In genomic region chr4:109977148-109978067, GRCm38 (mm10) we compare ENCODE assay signal across 7 mouse cellular contexts. TPM values are rescaled to one million over a fixed set of nuclear protein-coding genes. Genes with fewer than 3 reads are reported as not detected.
A peak's percentile ranks its signal among the peaks of the same experiment; 100 is the strongest.
DNase-seq lines count a peak whose midpoint lies in the region; ATAC-seq and TF ChIP-seq lines count a peak whose summit lies in the region.

Dmrta2 (plus strand) TSS chr4:109978053.

- no peaks in the 10 kb centered on the region for H3K36me3 ChIP-seq in heart, embryonic 16.5 days (ENCODE audit: control insufficient read depth, insufficient read depth)
- H3K36me3 ChIP-seq in liver, embryonic 12.5 days, result no peaks in the 10 kb centered on the region
- H3K36me3 ChIP-seq in stomach, embryonic 14.5 days (ENCODE audit: control insufficient read depth, insufficient read depth, low read length), result no peaks in the 10 kb centered on the region

- H3K4me2 ChIP-seq in heart, embryonic 16.5 days (ENCODE audit: low read depth, low read length), result peak within 1 kb of the TSS; percentile 80
- peak within 1 kb of the TSS; percentile 48 for H3K4me2 ChIP-seq in liver, embryonic 12.5 days
- H3K4me2 ChIP-seq in stomach, embryonic 14.5 days (replicated peaks; ENCODE audit: low read depth, low read length), result peak within 1 kb of the TSS; percentile 51

- WGBS in heart, embryonic 16.5 days, result 1% methylated on average over 64 of the region's 64 CpGs
- WGBS in liver, embryonic 12.5 days (ENCODE audit: insufficient replicate concordance), result 2% methylated on average over 63 of the region's 64 CpGs
- WGBS in stomach, embryonic 14.5 days, result under 1% methylated on average over 64 of the region's 64 CpGs

- H3K4me3 ChIP-seq in left cerebral cortex, adult 2 months, result peak within 1 kb of the TSS; percentile 41
- peak within 1 kb of the TSS; percentile 6 for H3K4me3 ChIP-seq in cortical plate, adult 2 months (ENCODE audit: insufficient read depth, low read length)
- H3K4me3 ChIP-seq in heart, embryonic 16.5 days (ENCODE audit: low read length), result peak within 1 kb of the TSS; percentile 53
- H3K4me3 ChIP-seq in liver, embryonic 12.5 days, result peak within 1 kb of the TSS; percentile 39
- H3K4me3 ChIP-seq in stomach, embryonic 14.5 days (ENCODE audit: low read depth, low read length), result peak within 1 kb of the TSS; percentile 31

- intact Hi-C loops in left cerebral cortex, adult 2 months (cut with DNase I), result no loop called here

- H3K9ac ChIP-seq in heart, embryonic 16.5 days (ENCODE audit: low read length), result peak within 1 kb of the TSS; percentile 47; the same call in 1 of the 2 replicates
- H3K9ac ChIP-seq in liver, embryonic 12.5 days, result no peak within 1 kb of the TSS
- H3K9ac ChIP-seq in stomach, embryonic 14.5 days (replicated peaks; ENCODE audit: low read depth, low read length), result no peak within 1 kb of the TSS

- peaks cover 4% of the 10 kb centered on the region; the same call in 1 of the 2 replicates for H3K9me3 ChIP-seq in heart, embryonic 16.5 days (replicated peaks; ENCODE audit: control insufficient read depth, low read length)
- H3K9me3 ChIP-seq in liver, embryonic 12.5 days (replicated peaks), result no peaks in the 10 kb centered on the region
- H3K9me3 ChIP-seq in stomach, embryonic 14.5 days (ENCODE audit: control insufficient read depth, low read depth, low read length), result peaks cover 4% of the 10 kb centered on the region; the same call in 1 of the 2 replicates

- no peak within 1 kb of the TSS for H3K27ac ChIP-seq in left cerebral cortex, adult 2 months
- H3K27ac ChIP-seq in cortical plate, adult 2 months (ENCODE audit: insufficient read depth, low read length), result no peak within 1 kb of the TSS
- no peak within 1 kb of the TSS for H3K27ac ChIP-seq in heart, embryonic 16.5 days (ENCODE audit: low read length)
- no peak within 1 kb of the TSS for H3K27ac ChIP-seq in liver, embryonic 12.5 days
- H3K27ac ChIP-seq in stomach, embryonic 14.5 days (ENCODE audit: low read length), result no peak within 1 kb of the TSS

- DNase-seq in left cerebral cortex, adult 2 months (ENCODE audit: extremely low spot score in 1 of 2, low spot score in 2 of 2), result no peak
- no peak for DNase-seq in left cerebral cortex, adult 11 months (ENCODE audit: low spot score)

- no peak for TF ChIP-seq CTCF in left cerebral cortex, adult 2 months (IDR thresholded peaks at IDR 0.05)
- TF ChIP-seq CTCF in cortical plate, adult 2 months (IDR thresholded peaks at IDR 0.05; ENCODE audit: extremely low read depth, insufficient read depth, low read length), result no peak

- ATAC-seq in heart, embryonic 16.5 days (replicated peaks; ENCODE audit: extremely low read depth, insufficient read depth, low FRiP score), result peak; percentile 21
- ATAC-seq in liver, embryonic 12.5 days, result 0 out of 2 replicates have a peak, but pooled peaks have one; percentile 3
- peak; percentile 65 for ATAC-seq in stomach, embryonic 14.5 days (ENCODE audit: insufficient number of reproducible peaks, insufficient read depth, low FRiP score, low read depth)
- no peak for ATAC-seq in megakaryocyte progenitor cell, adult 5-6 weeks (replicated peaks; ENCODE audit: poor library complexity)

- H3K4me1 ChIP-seq in cortical plate, adult 2 months (ENCODE audit: control insufficient read depth, insufficient read depth, low read length), result no peaks in the 10 kb centered on the region
- peaks cover 21% of the 10 kb centered on the region for H3K4me1 ChIP-seq in heart, embryonic 16.5 days (ENCODE audit: control insufficient read depth, insufficient read depth, low read length)
- H3K4me1 ChIP-seq in liver, embryonic 12.5 days, result peaks cover 28% of the 10 kb centered on the region
- H3K4me1 ChIP-seq in stomach, embryonic 14.5 days (ENCODE audit: control insufficient read depth, insufficient read depth, low read length), result peaks cover 6% of the 10 kb centered on the region

- peaks cover 87% of the 10 kb centered on the region for H3K27me3 ChIP-seq in heart, embryonic 16.5 days (ENCODE audit: control insufficient read depth, insufficient read depth, low read length)
- H3K27me3 ChIP-seq in liver, embryonic 12.5 days (replicated peaks), result peaks cover 98% of the 10 kb centered on the region
- H3K27me3 ChIP-seq in stomach, embryonic 14.5 days (ENCODE audit: control insufficient read depth, insufficient read depth, low read length), result peaks cover 88% of the 10 kb centered on the region

- TF ChIP-seq POLR2A in cortical plate, adult 2 months (IDR thresholded peaks at IDR 0.05; ENCODE audit: extremely low read depth, insufficient read depth, low read length), result no peak

RNA-seq across cellular contexts. Expression of gene Dmrta2, which starts in this region (rescaled TPM):
- total RNA-seq in left cerebral cortex, adult 2 months (2021), result 1 to 10 TPM; 2.2 to 2.6 TPM
- 2.9 and 3.1 TPM in 2 replicates for polyA plus RNA-seq in cortical plate, adult 2 months (2012; rRNA removed)
- polyA plus RNA-seq in heart, embryonic 16.5 days (2015; fragmentation: Nextera tagmentation; extraction: Ambion mirVana), result 0.04 TPM in 1 of 2 replicates, not detected in the other
- polyA plus RNA-seq in liver, embryonic 12.5 days (2016; fragmentation: Nextera tagmentation; extraction: Ambion mirVana), result 0.05 TPM in 2 replicates
- polyA plus RNA-seq in stomach, embryonic 14.5 days (2014; fragmentation: Nextera tagmentation; extraction: Ambion mirVana), result 0.16 TPM in 1 of 2 replicates, not detected in the other
- total RNA-seq in megakaryocyte progenitor cell, adult 5-6 weeks (2015), result not detected in 2 replicates
- total RNA-seq in megakaryocyte progenitor cell, adult 5-6 weeks (2017), result not detected in 2 replicates

Comparison
In these comparisons a context has a peak if more than half of its experiments do, and no peak if none do; other contexts are left out.
1. Peak in ATAC-seq, H3K4me3 ChIP-seq, H3K9ac ChIP-seq and H3K4me2 ChIP-seq in heart, embryonic 16.5 days; RNA of the gene not detected or under 1 TPM.
2. Peak in ATAC-seq, H3K4me3 ChIP-seq and H3K4me2 ChIP-seq in liver, embryonic 12.5 days; RNA of the gene not detected or under 1 TPM.
3. Peak in ATAC-seq, H3K4me3 ChIP-seq and H3K4me2 ChIP-seq in stomach, embryonic 14.5 days; RNA of the gene not detected or under 1 TPM.